Mouse (Mus musculus) lung, adult 2 months (tissue): ENCODE data around the gene Lgi4. TPM values are rescaled to one million over a fixed set of nuclear protein-coding genes. Genes with fewer than 3 reads are reported as not detected.

Experiments used
- DNase-seq: peaks from one replicate; pipeline ENCODE4 v3.0.0; 2022
- H3K4me1 ChIP-seq: fragments of 200-500 bp; 2 replicates; pipeline ENCODE4 v1.6.1; 2011; ENCODE audit warnings: low read length; ENCODE audit not compliant: control insufficient read depth, insufficient read depth
- H3K4me3 ChIP-seq: fragments of 200-500 bp; replicated peaks from 2 replicates; pipeline ENCODE3; 2011; ENCODE audit warnings: low read depth, mild to moderate bottlenecking, control low read depth, low read length; ENCODE audit errors: extremely low read depth
- CTCF ChIP-seq: fragments of 200-500 bp; IDR thresholded peaks from 2 replicates; pipeline ENCODE4 v1.5.1; 2011; ENCODE audit warnings: mild to moderate bottlenecking, low read length, control low read depth; ENCODE audit not compliant: insufficient read depth
- POLR2A ChIP-seq: fragments of 200-500 bp; IDR thresholded peaks from 2 replicates; pipeline ENCODE4 v1.6.1; 2011; ENCODE audit warnings: low read depth, mild to moderate bottlenecking, control low read depth, low read length, borderline replicate concordance; ENCODE audit errors: extremely low read depth
- WGBS: fragments of 180-500 bp; shearing (Covaris S2); methylation state at CpG from one replicate; pipeline ENCODE4 v1.1.7; 2018; 5-methylcytosine and 5-hydroxymethylcytosine counted together
- polyA plus RNA-seq: library from polyadenylated mRNA; depleted of rRNA; stranded (reverse); fragments of >200 nt; gene quantifications from 2 replicates; pipeline ENCODE4 v1.2.3, GENCODE M21; 2012

The Lgi4 gene
- polyA plus RNA-seq, 1 experiment: 6.8 TPM

GRCm38 (mm10) chr7:31050921-31051320 is 8.2 kb upstream of the Lgi4 start:
- peaks cover 3% of the 10 kb centered on the region for H3K4me1 ChIP-seq
- DNase-seq: no peak
- WGBS: 12% methylated on average over 9 of the region's 9 CpGs
- H3K4me3 ChIP-seq: no peak overlapping the region
- TF ChIP-seq CTCF (no peak), POLR2A (no peak)

- Histone ChIP-seq H3K4me1 (peaks cover 3% of the 10 kb centered on the region), H3K4me3 (no peak within 1 kb of the TSS)
- DNase-seq: no peak
- TF ChIP-seq POLR2A (no peak), CTCF (no peak)
- WGBS: 15% methylated on average over 28 of the region's 28 CpGs
Observed at GRCm38 (mm10) chr7:31051321-31052021, 7.7 kb upstream of the Lgi4 start, which contains the start of gene Fxyd7. Gene Fxyd7, minus strand, starts transcription at chr7:31051467.

- TF ChIP-seq CTCF (no peak), POLR2A (no peak)
- no peak for DNase-seq
- H3K4me1 ChIP-seq: peaks cover 3% of the 10 kb centered on the region
- 18% methylated on average over 22 of the region's 22 CpGs for WGBS
- H3K4me3 ChIP-seq: no peak overlapping the region
Observed at GRCm38 (mm10) chr7:31052251-31052635, 6.9 kb upstream of the Lgi4 start.

GRCm38 (mm10) chr7:31052636-31053434 is 6.3 kb upstream of the Lgi4 start:
- Histone ChIP-seq H3K4me1 (peaks cover 3% of the 10 kb centered on the region), H3K4me3 (no peak overlapping the region)
- TF ChIP-seq CTCF: no peak
- TF ChIP-seq POLR2A: 0 out of 2 replicates have a peak, but pooled peaks have one; percentile 11
- DNase-seq: no peak
- 19% methylated on average over 34 of the region's 34 CpGs for WGBS

DNA sequence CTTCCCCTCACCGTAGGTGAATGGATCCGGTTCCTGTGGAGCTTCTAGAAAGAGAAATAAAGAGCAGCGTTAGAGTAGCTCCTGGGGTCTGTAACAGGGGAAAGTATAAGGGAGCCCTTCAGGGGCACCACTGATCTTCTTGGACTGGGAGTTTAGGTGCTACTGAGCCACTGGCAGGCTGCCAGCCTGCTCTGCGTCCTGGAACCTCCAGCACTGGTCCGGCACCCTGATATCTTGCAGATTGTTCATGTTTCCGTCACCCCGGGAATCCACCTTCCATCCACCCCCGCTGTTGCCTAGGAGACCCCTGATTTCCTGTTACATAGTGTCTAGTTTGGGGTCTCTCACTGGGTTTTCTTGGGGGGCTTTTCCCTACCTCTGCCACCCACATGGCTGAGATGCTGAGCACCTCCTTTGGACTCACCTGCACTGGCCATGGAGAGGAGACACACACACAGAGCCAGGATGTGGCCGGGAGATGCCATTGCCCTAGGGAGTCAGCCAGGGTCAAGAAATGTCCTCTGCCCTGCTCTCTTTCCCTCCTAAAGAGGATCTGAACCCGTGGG is 5.2 kb upstream of the Lgi4 start:
- DNase-seq: no peak
- H3K4me1 ChIP-seq: peaks cover 3% of the 10 kb centered on the region
- no peak for TF ChIP-seq CTCF
- 31% methylated on average over 10 of the region's 10 CpGs for WGBS
- peak overlapping the region; percentile 60 for H3K4me3 ChIP-seq

GRCm38 (mm10) chr7:31054661-31055320 is 4.4 kb upstream of the Lgi4 start:
- H3K4me1 ChIP-seq: peaks cover 3% of the 10 kb centered on the region
- peak overlapping the region; percentile 60 for H3K4me3 ChIP-seq

GRCm38 (mm10) chr7:31055354-31055824 is 3.8 kb upstream of the Lgi4 start:
- DNase-seq: peak; percentile 35
- TF ChIP-seq CTCF (no peak), POLR2A (peak; percentile 61; the same call in 1 of the 2 replicates)
- H3K4me3 ChIP-seq: peak overlapping the region; percentile 60
- WGBS: 28% methylated on average over 10 of the region's 10 CpGs
- H3K4me1 ChIP-seq: peaks cover 3% of the 10 kb centered on the region

More at GRCm38 (mm10) chr7:31054661-31055320, 4.4 kb upstream of the Lgi4 start:
- no peak for DNase-seq
- 49% methylated on average over 11 of the region's 11 CpGs for WGBS
- no peak for TF ChIP-seq CTCF
- peak; percentile 28; the same call in 1 of the 2 replicates for TF ChIP-seq POLR2A

DNA sequence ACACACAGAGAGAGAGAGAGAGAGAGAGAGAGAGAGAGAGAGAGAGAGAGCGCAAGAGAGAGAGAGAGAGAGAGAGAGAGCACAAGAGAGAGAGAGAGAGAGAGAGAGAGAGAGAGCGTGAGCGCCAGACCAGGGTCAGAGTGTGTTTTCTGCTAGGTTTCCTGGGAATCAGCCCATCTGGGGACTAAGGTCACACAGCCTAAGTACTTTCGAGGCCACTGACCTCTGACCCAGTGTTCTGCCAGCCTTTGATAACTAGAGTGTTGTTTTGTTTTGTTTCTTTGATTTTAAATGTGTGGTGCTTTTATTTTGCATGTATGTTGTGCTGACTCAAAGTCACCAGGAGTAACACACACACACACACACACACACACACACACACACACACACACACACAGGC is 3.3 kb upstream of the Lgi4 start:
- Histone ChIP-seq H3K4me3 (no peak overlapping the region), H3K4me1 (peaks cover 3% of the 10 kb centered on the region)
- WGBS: 56% methylated on average over 3 of the region's 4 CpGs
- DNase-seq: no peak
- TF ChIP-seq CTCF: no peak
- TF ChIP-seq POLR2A: no peak

- WGBS: 79% methylated on average over 7 of the region's 7 CpGs
Observed at GRCm38 (mm10) chr7:31056448-31056847, 2.7 kb upstream of the Lgi4 start.

More at GRCm38 (mm10) chr7:31056448-31056847, 2.7 kb upstream of the Lgi4 start:
- no peak for DNase-seq
- Histone ChIP-seq H3K4me1 (peaks cover 3% of the 10 kb centered on the region), H3K4me3 (no peak overlapping the region)
- no peak for TF ChIP-seq POLR2A
- TF ChIP-seq CTCF: no peak
